Mouse (Mus musculus) liver, postnatal 0 days (tissue): Measurements from ENCODE around the gene Ptpn4. TPM values are rescaled to one million over a fixed set of nuclear protein-coding genes. Genes with fewer than 3 reads are reported as not detected.

Source experiments
- ATAC-seq: fragments of 200-750 bp; cut with Nextera tagmentation; 2 replicates; pipeline ENCODE4 v1.8.0; 2017; ENCODE audit warnings: mild to moderate bottlenecking, moderate library complexity
- DNase-seq: peaks from one replicate; pipeline ENCODE4 v3.0.0-alpha.2; 2016
- H3K27ac ChIP-seq: fragments of 300-500 bp; sonication (generic); 2 replicates; pipeline ENCODE4 v1.5.1; 2014; ENCODE audit warnings: antibody characterized with exemption, moderate library complexity, mild to moderate bottlenecking, low read depth
- H3K27me3 ChIP-seq: fragments of 300-500 bp; sonication (generic); 2 replicates; pipeline ENCODE4 v1.6.1; 2014; ENCODE audit warnings: low read length, control low read depth, mixed read lengths; ENCODE audit not compliant: insufficient read depth
- H3K36me3 ChIP-seq: fragments of 300-500 bp; sonication (generic); replicated peaks from 2 replicates; pipeline ENCODE4 v1.6.1; 2014; ENCODE audit warnings: mild to moderate bottlenecking, control low read depth, low read length, moderate library complexity, mixed read lengths; ENCODE audit not compliant: insufficient read depth
- H3K4me1 ChIP-seq: fragments of 300-500 bp; sonication (generic); 2 replicates; pipeline ENCODE4 v1.6.1; 2014; ENCODE audit warnings: antibody characterized with exemption, mild to moderate bottlenecking, control low read depth; ENCODE audit not compliant: insufficient read depth
- H3K4me2 ChIP-seq: fragments of 300-500 bp; sonication (generic); 2 replicates; pipeline ENCODE4 v1.6.1; 2014; ENCODE audit warnings: low read depth, mild to moderate bottlenecking, low read length, moderate library complexity, mixed read lengths
- H3K4me3 ChIP-seq: fragments of 300-500 bp; sonication (generic); 2 replicates; pipeline ENCODE4 v1.5.1; 2014; ENCODE audit warnings: low read depth, low read length
- H3K9ac ChIP-seq: fragments of 300-500 bp; sonication (generic); replicated peaks from 2 replicates; pipeline ENCODE4 v1.6.1; 2014; ENCODE audit warnings: mild to moderate bottlenecking, moderate library complexity
- H3K9me3 ChIP-seq: fragments of 300-500 bp; sonication (generic); 2 replicates; pipeline ENCODE4 v1.6.1; 2016; ENCODE audit warnings: mild to moderate bottlenecking, control low read depth, low read length, mixed read lengths
- CTCF ChIP-seq: sonication (generic); IDR thresholded peaks from 2 replicates; pipeline ENCODE4 v1.5.1; 2016; ENCODE audit warnings: antibody characterized with exemption, low read depth
- EP300 ChIP-seq: IDR thresholded peaks from 2 replicates; pipeline ENCODE4 v1.6.1; 2016; ENCODE audit warnings: antibody characterized with exemption, low read depth, mild to moderate bottlenecking
- WGBS: fragments of 180-500 bp; shearing (Covaris S2); extraction: QIAGEN DNeasy Blood & Tissue Kit; methylation state at CpG from one replicate; pipeline ENCODE4 v1.1.7; 2014; ENCODE audit not compliant: insufficient replicate concordance; 5-methylcytosine and 5-hydroxymethylcytosine counted together
- polyA plus RNA-seq: library from polyadenylated mRNA; unstranded; fragments of >200 nt; fragmentation: Nextera tagmentation; extraction: Ambion mirVana; gene quantifications from 2 replicates; pipeline ENCODE4 v1.2.1, GENCODE M21; 2015

Gene Ptpn4
- polyA plus RNA-seq, 1 experiment from 2014 or later = 1.7 TPM

DNA sequence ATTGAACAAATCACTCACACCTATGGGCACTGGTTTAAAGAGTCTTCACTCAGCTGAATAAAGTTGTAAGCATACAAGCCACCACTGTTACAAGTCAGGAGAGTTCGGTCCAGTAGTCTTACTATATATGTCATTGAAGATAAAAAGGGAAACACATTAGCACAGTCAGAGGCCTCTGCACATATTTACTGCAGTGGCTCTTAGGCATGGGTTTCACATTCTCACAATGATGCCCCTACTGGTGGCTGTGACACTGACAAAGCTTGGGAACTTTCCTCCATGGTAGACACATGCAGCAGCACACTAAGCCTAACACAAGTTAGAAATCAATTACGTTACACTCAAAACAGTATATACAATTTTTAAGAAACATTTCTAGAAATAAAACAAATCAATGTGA, 183.1 kb downstream of the Ptpn4 start:
- ATAC-seq = no peak
- Histone ChIP-seq H3K36me3 (0 out of 2 replicates have a peak, but pooled peaks cover 2% of the 10 kb centered on the region), H3K4me1 (no peaks in the 10 kb centered on the region), H3K27me3 (no peaks in the 10 kb centered on the region), H3K4me3 (no peak overlapping the region), H3K4me2 (no peak overlapping the region), H3K9ac (no peak overlapping the region), H3K27ac (no peak overlapping the region), H3K9me3 (no peaks in the 10 kb centered on the region)
- DNase-seq = no peak
- TF ChIP-seq EP300 (no peak), CTCF (peak; percentile 38)
- WGBS = 75% methylated on average over 2 of the region's 2 CpGs

DNA sequence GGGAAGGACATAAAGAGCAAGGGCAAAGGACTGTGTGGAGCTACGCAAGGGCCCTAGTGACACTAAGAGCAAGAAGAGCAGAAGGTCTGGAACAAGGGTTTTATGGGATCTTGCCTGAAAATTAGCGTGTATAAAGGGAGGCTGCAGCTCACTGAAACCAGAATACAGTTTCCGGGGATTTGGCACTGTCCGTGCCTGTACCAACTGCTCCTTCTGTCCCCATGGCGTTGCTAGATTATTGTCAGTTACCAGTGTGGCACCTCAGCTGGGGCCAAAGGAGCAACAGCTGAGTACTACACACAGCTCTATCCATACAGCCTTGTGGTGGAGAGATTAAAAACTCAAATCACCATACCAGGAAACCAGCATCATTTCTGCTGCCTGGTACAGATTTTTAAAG, 187.0 kb downstream of the Ptpn4 start:
- no peak overlapping the region for H3K4me3 ChIP-seq
- H3K27ac ChIP-seq = no peak overlapping the region
- H3K9me3 ChIP-seq = no peaks in the 10 kb centered on the region
- H3K9ac ChIP-seq = no peak overlapping the region
- no peaks in the 10 kb centered on the region for H3K36me3 ChIP-seq
- H3K4me1 ChIP-seq = no peaks in the 10 kb centered on the region; the same call in 1 of the 2 replicates
- 89% methylated on average over 5 of the region's 5 CpGs for WGBS
- H3K4me2 ChIP-seq = no peak overlapping the region
- ATAC-seq (no peak), DNase-seq (no peak)
- no peak for TF ChIP-seq EP300
- TF ChIP-seq CTCF = no peak
- H3K27me3 ChIP-seq = no peaks in the 10 kb centered on the region

DNA sequence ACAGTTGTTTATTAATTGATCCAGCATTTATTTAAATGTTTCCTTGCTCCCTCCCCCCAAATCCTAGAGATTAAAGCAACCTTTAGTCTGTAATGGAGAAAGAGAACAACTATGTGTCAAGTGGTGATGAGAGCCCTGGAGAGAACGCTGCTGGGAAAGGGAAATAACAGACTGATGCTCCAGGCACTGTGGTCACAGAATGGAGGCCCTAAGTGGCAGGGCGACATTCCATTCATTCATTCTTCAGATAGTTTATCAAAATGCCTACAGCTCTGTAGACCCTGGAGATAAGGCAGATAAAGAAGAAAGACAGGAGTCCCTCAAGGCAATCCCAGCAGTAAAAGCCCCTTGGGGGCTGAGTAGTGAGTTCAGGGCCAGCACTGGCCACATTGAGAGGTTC, 187.8 kb downstream of the Ptpn4 start:
- Histone ChIP-seq H3K4me3 (no peak overlapping the region), H3K27ac (no peak overlapping the region), H3K27me3 (no peaks in the 10 kb centered on the region), H3K4me1 (no peaks in the 10 kb centered on the region; the same call in 1 of the 2 replicates), H3K36me3 (no peaks in the 10 kb centered on the region), H3K4me2 (no peak overlapping the region), H3K9me3 (no peaks in the 10 kb centered on the region), H3K9ac (no peak overlapping the region)
- DNase-seq (no peak), ATAC-seq (no peak)
- TF ChIP-seq CTCF (no peak), EP300 (no peak)
- WGBS = 63% methylated on average over 2 of the region's 2 CpGs

DNA sequence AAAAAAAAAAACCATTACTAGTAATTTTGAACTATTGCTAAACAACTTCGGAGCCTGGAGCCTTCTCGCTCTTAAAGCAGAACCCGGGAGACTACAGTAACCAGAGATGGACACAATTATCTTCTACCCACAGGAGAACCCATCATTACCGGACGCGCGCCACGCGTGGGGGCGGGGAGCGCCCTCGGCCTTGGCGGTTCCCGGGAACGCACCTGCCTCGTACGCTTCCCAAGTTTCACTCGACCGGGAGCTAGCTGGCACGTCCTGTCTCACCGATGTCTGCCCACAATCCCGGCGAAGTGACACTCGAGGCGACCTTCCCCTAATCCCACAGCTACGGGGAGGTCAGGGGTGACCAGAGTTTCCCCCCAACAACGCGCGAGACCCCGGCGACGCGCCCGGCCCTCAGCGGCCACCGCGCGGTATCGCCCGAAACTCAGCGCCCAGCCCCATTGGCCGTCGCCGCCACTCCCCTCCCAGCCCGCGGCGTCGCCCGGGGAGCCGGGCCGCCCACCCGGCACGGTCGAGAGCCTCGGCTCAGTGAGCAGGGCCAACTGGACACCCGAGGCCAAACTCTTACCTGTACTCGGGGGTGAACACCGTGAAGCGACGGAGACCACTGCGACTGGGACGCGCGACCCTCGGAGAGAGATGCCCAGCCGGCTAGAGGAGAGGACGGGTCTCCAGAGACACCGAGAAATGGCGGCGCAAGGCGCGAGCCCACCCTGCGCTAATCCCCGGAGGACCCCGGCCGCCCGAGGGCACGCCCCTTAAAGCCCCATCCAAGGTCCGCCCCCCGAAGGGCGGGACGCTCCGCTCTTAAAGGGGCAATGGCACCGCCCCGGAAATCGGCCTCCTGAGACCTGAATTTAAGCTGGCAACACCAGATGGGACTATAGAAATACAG, 189.0 kb downstream of the Ptpn4 start, which contains the start of gene Epb41l5:
Gene Epb41l5 (minus strand): TSS at position 796 of the 907 bp plus-strand sequence.
- TF ChIP-seq EP300 (no peak; the same call in 1 of the 2 replicates), CTCF (no peak)
- Histone ChIP-seq H3K4me2 (peak within 1 kb of the TSS; percentile 96), H3K9ac (peak within 1 kb of the TSS; percentile 76), H3K4me1 (no peaks in the 10 kb centered on the region; the same call in 1 of the 2 replicates), H3K27me3 (no peaks in the 10 kb centered on the region), H3K36me3 (no peaks in the 10 kb centered on the region), H3K27ac (peak within 1 kb of the TSS; percentile 96), H3K4me3 (peak within 1 kb of the TSS; percentile 83), H3K9me3 (no peaks in the 10 kb centered on the region)
- peak; percentile 88 for DNase-seq
- WGBS = 1% methylated on average over 85 of the region's 86 CpGs
- ATAC-seq = peak; percentile 96

DNA sequence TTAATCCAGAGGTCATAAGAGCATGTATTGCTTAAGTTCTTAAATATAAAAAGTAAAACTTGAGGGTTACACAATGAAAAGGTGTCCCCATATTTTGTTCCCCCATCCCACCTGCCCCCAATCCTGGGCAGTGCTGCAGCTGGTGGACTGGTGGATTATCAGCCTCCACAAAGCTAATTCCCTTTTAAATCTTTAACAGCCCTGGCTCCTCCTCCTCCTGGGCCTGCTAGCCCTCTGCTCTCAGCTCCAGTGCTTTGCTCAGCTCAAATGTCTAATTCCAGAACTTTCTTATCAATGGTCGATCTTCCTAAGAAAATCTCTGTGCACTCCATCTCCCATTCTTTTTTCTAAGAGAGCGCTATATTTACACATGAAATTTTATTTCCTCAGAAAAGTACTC, 191.1 kb downstream of the Ptpn4 start:
- Histone ChIP-seq H3K27me3 (no peaks in the 10 kb centered on the region), H3K27ac (no peak overlapping the region), H3K4me2 (peak overlapping the region; percentile 29), H3K4me3 (no peak overlapping the region), H3K9ac (no peak overlapping the region), H3K9me3 (no peaks in the 10 kb centered on the region), H3K36me3 (no peaks in the 10 kb centered on the region), H3K4me1 (no peaks in the 10 kb centered on the region; the same call in 1 of the 2 replicates)
- ATAC-seq (no peak), DNase-seq (no peak)
- TF ChIP-seq EP300 (no peak), CTCF (no peak)
- 60% methylated on average over 2 of the region's 2 CpGs for WGBS

DNA sequence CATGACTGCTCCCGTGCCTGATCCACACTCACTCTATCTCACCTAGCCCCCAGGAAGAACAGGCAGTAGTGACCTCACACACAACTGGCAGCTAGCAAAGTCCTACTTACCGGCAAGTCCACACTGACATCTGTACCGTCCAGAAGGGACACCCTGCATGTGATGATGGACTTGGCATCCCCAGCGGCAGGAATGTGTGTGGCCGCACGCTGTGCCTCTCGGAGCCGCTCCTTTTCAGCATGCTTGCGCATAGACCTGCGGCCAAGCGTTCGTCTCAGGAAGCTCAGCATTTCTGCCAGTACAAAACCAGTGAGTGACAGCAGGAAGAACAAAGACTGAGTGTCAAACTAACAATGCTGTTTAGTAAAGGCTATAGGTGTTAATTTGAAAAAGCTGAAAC, 195.0 kb downstream of the Ptpn4 start:
- Histone ChIP-seq H3K27me3 (no peaks in the 10 kb centered on the region), H3K9ac (no peak overlapping the region), H3K36me3 (no peaks in the 10 kb centered on the region), H3K4me3 (no peak overlapping the region), H3K27ac (no peak overlapping the region), H3K4me1 (peaks cover 7% of the 10 kb centered on the region; the same call in 1 of the 2 replicates), H3K4me2 (no peak overlapping the region), H3K9me3 (no peaks in the 10 kb centered on the region)
- ATAC-seq (peak; percentile 26; the same call in 1 of the 2 replicates), DNase-seq (no peak)
- WGBS = 45% methylated on average over 12 of the region's 12 CpGs
- TF ChIP-seq CTCF (0 out of 2 replicates have a peak, but pooled peaks have one; percentile 20), EP300 (no peak)
